Mouse (Mus musculus): ENCODE results near the gene Tshb.

DNA sequence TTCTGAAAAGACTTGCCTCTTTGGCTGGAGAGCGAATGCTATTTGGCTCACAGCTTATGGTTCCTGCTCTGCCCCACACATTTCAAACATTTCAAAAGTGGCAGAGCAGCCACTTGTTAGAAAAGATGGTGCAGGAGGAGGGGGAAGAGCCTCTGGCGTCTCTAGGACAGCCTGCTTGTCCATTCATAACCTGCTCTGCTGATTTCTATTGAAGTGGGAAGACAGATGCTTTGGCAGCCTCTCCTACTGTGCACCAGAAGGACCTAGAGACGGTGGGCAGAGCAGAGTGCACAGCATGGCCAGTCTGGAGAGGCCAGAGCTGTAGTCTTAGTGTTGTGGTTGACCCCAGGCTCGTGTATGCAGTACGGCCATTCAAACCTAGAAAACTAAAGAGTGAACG is 43.6 kb downstream of the Tshb start:
- no peak for TF ChIP-seq TAL1 (IDR thresholded peaks at IDR 0.05; ENCODE audit: low read length)
- no peak for TF ChIP-seq GATA1 (IDR thresholded peaks at IDR 0.05; ENCODE audit: low read length)
